Mouse (Mus musculus) midbrain, postnatal 0 days (tissue): Measurements from ENCODE around the gene Pigk. TPM values are rescaled to one million over a fixed set of nuclear protein-coding genes. Genes with fewer than 3 reads are reported as not detected.
A peak's percentile ranks its signal among the peaks of the same experiment; 100 is the strongest.

Experiments
- ATAC-seq: fragments of 200-750 bp; cut with Nextera tagmentation; 2 replicates; pipeline ENCODE4 v1.8.0; 2017; ENCODE audit warnings: moderate number of reproducible peaks, mild to moderate bottlenecking, moderate TSS enrichment, moderate library complexity; ENCODE audit not compliant: low FRiP score
- DNase-seq: peaks from one replicate; pipeline ENCODE4 v3.0.0-alpha.2; 2015; ENCODE audit warnings: low spot score
- H3K27ac ChIP-seq: fragments of 300-500 bp; sonication (generic); 2 replicates; pipeline ENCODE4 v1.5.1; 2014; ENCODE audit warnings: low read depth, mild to moderate bottlenecking, low read length, mixed read lengths
- H3K27me3 ChIP-seq: fragments of 300-500 bp; sonication (generic); 2 replicates; pipeline ENCODE4 v1.6.1; 2014; ENCODE audit warnings: low read length, control low read depth, mixed read lengths; ENCODE audit not compliant: insufficient read depth
- H3K36me3 ChIP-seq: fragments of 300-500 bp; sonication (generic); 2 replicates; pipeline ENCODE4 v1.6.1; 2014; ENCODE audit warnings: low read length, control low read depth, mixed read lengths; ENCODE audit not compliant: insufficient read depth
- H3K4me1 ChIP-seq: fragments of 300-500 bp; sonication (generic); 2 replicates; pipeline ENCODE4 v1.6.1; 2014; ENCODE audit warnings: mild to moderate bottlenecking, control low read depth, antibody characterized with exemption, low read length, mixed read lengths; ENCODE audit not compliant: insufficient read depth
- H3K4me2 ChIP-seq: fragments of 300-500 bp; sonication (generic); 2 replicates; pipeline ENCODE4 v1.6.1; 2014; ENCODE audit warnings: low read depth, mild to moderate bottlenecking, low read length, mixed read lengths; ENCODE audit not compliant: poor library complexity, severe bottlenecking
- H3K4me3 ChIP-seq: fragments of 300-500 bp; sonication (generic); 2 replicates; pipeline ENCODE4 v1.5.1; 2014; ENCODE audit warnings: low read depth, mild to moderate bottlenecking, low read length, moderate library complexity
- H3K9ac ChIP-seq: fragments of 300-500 bp; sonication (generic); replicated peaks from 2 replicates; pipeline ENCODE4 v1.6.1; 2014; ENCODE audit warnings: mild to moderate bottlenecking, low read length, moderate library complexity, mixed read lengths; ENCODE audit not compliant: poor library complexity, severe bottlenecking
- H3K9me3 ChIP-seq: fragments of 300-500 bp; sonication (generic); 2 replicates; pipeline ENCODE4 v1.6.1; 2016; ENCODE audit warnings: low read length, control low read depth
- CTCF ChIP-seq: IDR thresholded peaks from 2 replicates; pipeline ENCODE4 v1.5.1; 2016; ENCODE audit warnings: antibody characterized with exemption, mild to moderate bottlenecking
- WGBS: fragments of 180-500 bp; shearing (Covaris S2); extraction: QIAGEN DNeasy Blood & Tissue Kit; methylation state at CpG from one replicate; pipeline ENCODE4 v1.1.7; 2014; 5-methylcytosine and 5-hydroxymethylcytosine counted together
- polyA plus RNA-seq: library from polyadenylated mRNA; unstranded; fragments of >200 nt; fragmentation: Nextera tagmentation; extraction: Ambion mirVana; gene quantifications from 2 replicates; pipeline ENCODE4 v1.2.1, GENCODE M21; 2015
- total RNA-seq: library from RNA; depleted of rRNA; stranded (reverse); fragments of >200 nt; gene quantifications from 2 replicates; pipeline ENCODE4 v1.2.3, GENCODE M21; 2014

Pigk gene
- total and polyA plus RNA-seq, 2 experiments from 2014 or later, result 44.1 to 61.8 TPM

DNA sequence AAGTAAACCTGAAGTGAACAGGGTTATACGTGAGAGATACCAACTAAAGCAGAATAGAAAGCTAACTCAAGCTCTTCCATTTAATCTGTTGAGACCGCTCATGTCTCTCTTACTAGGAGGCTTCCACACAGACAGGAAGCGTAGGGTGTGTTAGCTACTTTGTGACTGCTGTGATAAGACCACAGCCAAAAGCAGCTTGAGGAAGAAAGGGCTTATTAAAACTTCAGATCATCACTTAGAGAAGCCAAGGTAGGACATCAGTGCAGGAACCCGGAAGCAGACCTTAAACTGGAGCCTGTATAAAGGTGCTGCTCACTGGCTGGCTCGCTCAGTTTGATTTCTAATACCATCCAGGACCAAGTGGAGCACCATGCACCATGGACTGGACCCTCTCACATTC is 236.4 kb downstream of the Pigk start:
- ATAC-seq, result no peak
- 90% methylated on average over 5 of the region's 5 CpGs for WGBS

GRCm38 (mm10) chr3:152950914-152951313 is 237.0 kb downstream of the Pigk start:
- Histone ChIP-seq H3K9me3 (no peaks in the 10 kb centered on the region), H3K36me3 (no peaks in the 10 kb centered on the region), H3K9ac (no peak overlapping the region), H3K4me2 (no peak overlapping the region), H3K4me1 (no peaks in the 10 kb centered on the region), H3K27ac (no peak overlapping the region), H3K27me3 (no peaks in the 10 kb centered on the region), H3K4me3 (no peak overlapping the region)
- DNase-seq, result no peak
- TF ChIP-seq CTCF, result no peak
- 91% methylated on average over 9 of the region's 9 CpGs for WGBS
- ATAC-seq, result no peak

More for the DNA sequence above, 236.4 kb downstream of the Pigk start:
- Histone ChIP-seq H3K9ac (no peak overlapping the region), H3K36me3 (no peaks in the 10 kb centered on the region), H3K4me2 (no peak overlapping the region), H3K27me3 (no peaks in the 10 kb centered on the region), H3K4me1 (no peaks in the 10 kb centered on the region), H3K9me3 (no peaks in the 10 kb centered on the region), H3K27ac (no peak overlapping the region), H3K4me3 (no peak overlapping the region)
- DNase-seq, result no peak
- TF ChIP-seq CTCF, result no peak

GRCm38 (mm10) chr3:152951634-152952545 is 238.0 kb downstream of the Pigk start:
- 68% methylated on average over 11 of the region's 11 CpGs for WGBS

DNA sequence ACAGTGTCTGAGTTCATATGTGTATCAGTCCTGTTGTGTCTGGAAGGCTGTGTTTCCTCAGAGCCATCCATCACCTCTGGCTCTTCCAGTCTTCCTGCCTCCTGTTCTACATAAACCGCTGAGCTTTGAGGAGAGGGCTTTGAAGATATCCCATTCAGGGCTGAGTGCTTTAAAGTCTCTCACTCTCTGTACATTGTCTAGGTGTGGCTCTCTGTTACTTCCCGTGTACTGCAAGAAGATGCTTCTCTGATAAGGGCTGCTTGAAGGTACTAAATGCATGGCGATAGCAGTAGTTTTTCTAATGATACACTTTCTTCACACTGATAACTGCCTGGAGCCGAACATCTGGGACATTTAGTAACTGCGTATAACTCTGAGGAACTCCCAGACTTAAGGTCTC is 242.1 kb downstream of the Pigk start:
- Histone ChIP-seq H3K36me3 (no peaks in the 10 kb centered on the region), H3K27ac (no peak overlapping the region), H3K27me3 (no peaks in the 10 kb centered on the region), H3K9me3 (no peaks in the 10 kb centered on the region), H3K9ac (no peak overlapping the region), H3K4me2 (no peak overlapping the region), H3K4me1 (no peaks in the 10 kb centered on the region), H3K4me3 (no peak overlapping the region)
- ATAC-seq, result no peak
- DNase-seq, result no peak
- 80% methylated on average over 5 of the region's 5 CpGs for WGBS
- TF ChIP-seq CTCF, result no peak

More at GRCm38 (mm10) chr3:152951634-152952545, 238.0 kb downstream of the Pigk start:
- Histone ChIP-seq H3K9me3 (no peaks in the 10 kb centered on the region), H3K4me1 (no peaks in the 10 kb centered on the region), H3K36me3 (no peaks in the 10 kb centered on the region), H3K4me3 (no peak overlapping the region), H3K27ac (no peak overlapping the region), H3K4me2 (no peak overlapping the region), H3K27me3 (no peaks in the 10 kb centered on the region), H3K9ac (no peak overlapping the region)
- no peak for TF ChIP-seq CTCF
- no peak for DNase-seq
- ATAC-seq, result no peak

- H3K4me2 ChIP-seq, result no peak overlapping the region
- no peak for TF ChIP-seq CTCF
- no peaks in the 10 kb centered on the region for H3K9me3 ChIP-seq
- no peak for ATAC-seq
- DNase-seq, result no peak
- H3K27ac ChIP-seq, result no peak overlapping the region
- no peaks in the 10 kb centered on the region for H3K36me3 ChIP-seq
- no peak overlapping the region for H3K9ac ChIP-seq
- H3K4me3 ChIP-seq, result no peak overlapping the region
- H3K4me1 ChIP-seq, result no peaks in the 10 kb centered on the region
- H3K27me3 ChIP-seq, result no peaks in the 10 kb centered on the region
- WGBS, result 85% methylated on average over 4 of the region's 4 CpGs
These were observed 242.9 kb downstream of the Pigk start for GRCm38 (mm10) chr3:152956771-152957170.

GRCm38 (mm10) chr3:152958358-152959150 is 244.7 kb downstream of the Pigk start:
- no peak overlapping the region for H3K9ac ChIP-seq
- H3K4me1 ChIP-seq, result no peaks in the 10 kb centered on the region
- H3K4me2 ChIP-seq, result no peak overlapping the region
- peak; percentile 80 for TF ChIP-seq CTCF
- 77% methylated on average over 11 of the region's 11 CpGs for WGBS
- peak; percentile 71 for DNase-seq
- H3K27me3 ChIP-seq, result no peaks in the 10 kb centered on the region
- no peak overlapping the region for H3K27ac ChIP-seq
- H3K9me3 ChIP-seq, result no peaks in the 10 kb centered on the region
- ATAC-seq, result no peak
- H3K36me3 ChIP-seq, result no peaks in the 10 kb centered on the region
- no peak overlapping the region for H3K4me3 ChIP-seq
